Mouse (Mus musculus) olfactory bulb, adult 2 months (tissue): ENCODE measurements around the gene Snip1.
A peak's percentile ranks its signal among the peaks of the same experiment; 100 is the strongest.

Experiments
- CTCF ChIP-seq: fragments of 200-500 bp; IDR thresholded peaks from 2 replicates; pipeline ENCODE4 v1.5.1; 2012; ENCODE audit warnings: low read depth, mild to moderate bottlenecking, low read length, moderate library complexity; ENCODE audit not compliant: insufficient read depth
- POLR2A ChIP-seq: fragments of 200-500 bp; IDR thresholded peaks from 2 replicates; pipeline ENCODE4 v1.6.1; 2012; ENCODE audit warnings: mild to moderate bottlenecking, low read depth, low read length, moderate library complexity; ENCODE audit not compliant: insufficient read depth

DNA sequence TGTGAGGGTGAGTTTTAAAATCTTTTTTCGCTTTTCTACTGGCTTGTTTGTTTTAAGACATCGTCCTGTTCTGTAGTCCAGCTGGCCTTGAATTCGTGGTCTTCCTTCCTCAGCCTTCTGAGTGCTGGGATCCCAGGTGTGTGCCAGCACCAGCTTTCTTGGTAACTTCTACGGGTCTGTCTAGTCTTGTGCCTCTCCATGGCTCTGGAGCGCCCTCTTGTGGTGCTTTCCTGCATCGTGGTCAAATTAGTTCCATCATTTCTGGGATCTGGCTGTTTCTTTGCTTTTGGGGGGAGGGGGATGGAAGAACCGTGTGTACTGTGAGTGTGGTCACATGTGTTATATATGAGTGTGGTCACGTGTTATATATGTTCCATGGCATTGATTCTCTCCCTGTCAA lies 33.0 kb downstream of the Snip1 start:
- TF ChIP-seq CTCF (peak; percentile 51), POLR2A (no peak)
